Mouse (Mus musculus): ENCODE measurements around the gene Mx1. TPM values are rescaled to one million over a fixed set of nuclear protein-coding genes. Genes with fewer than 3 reads are reported as not detected.

Mx1 gene
- total RNA-seq (2014; rRNA removed) (0.05 and 0.38 TPM in 2 replicates), polyA plus RNA-seq (2015; fragmentation: Nextera tagmentation; extraction: Ambion mirVana) (0.05 and 0.15 TPM in 2 replicates)

GRCm38 (mm10) chr16:97462481-97463181, at the start of gene Mx1:
Gene Mx1 (minus strand): TSS chr16:97462907.
- H3K27ac ChIP-seq (ENCODE audit: low read depth, low read length), result no peak within 1 kb of the TSS
- no peak for TF ChIP-seq CTCF (IDR thresholded peaks at IDR 0.05)
- ATAC-seq (ENCODE audit: low FRiP score) (no peak), DNase-seq (ENCODE audit: low spot score) (no peak)
- H3K4me3 ChIP-seq (ENCODE audit: low read depth, low read length), result no peak within 1 kb of the TSS
- H3K27me3 ChIP-seq (ENCODE audit: insufficient read depth, low read length), result no peaks in the 10 kb centered on the region
- WGBS, result 24% methylated on average over 4 of the region's 4 CpGs
- H3K9ac ChIP-seq (replicated peaks; ENCODE audit: low read length, poor library complexity, severe bottlenecking), result no peak within 1 kb of the TSS
- no peak within 1 kb of the TSS for H3K4me2 ChIP-seq (ENCODE audit: low read depth, low read length, poor library complexity, severe bottlenecking)
- H3K36me3 ChIP-seq (ENCODE audit: insufficient read depth, low read length), result no peaks in the 10 kb centered on the region
- H3K9me3 ChIP-seq (ENCODE audit: low read length), result no peaks in the 10 kb centered on the region
- H3K4me1 ChIP-seq (ENCODE audit: insufficient read depth, low read length), result no peaks in the 10 kb centered on the region

- DNase-seq (ENCODE audit: low spot score) (no peak), ATAC-seq (ENCODE audit: low FRiP score) (no peak)
- H3K4me2 ChIP-seq (ENCODE audit: low read depth, low read length, poor library complexity, severe bottlenecking), result no peak overlapping the region
- no peak overlapping the region for H3K27ac ChIP-seq (ENCODE audit: low read depth, low read length)
- no peak overlapping the region for H3K9ac ChIP-seq (replicated peaks; ENCODE audit: low read length, poor library complexity, severe bottlenecking)
- TF ChIP-seq CTCF (IDR thresholded peaks at IDR 0.05), result no peak
- no peaks in the 10 kb centered on the region for H3K9me3 ChIP-seq (ENCODE audit: low read length)
- H3K4me3 ChIP-seq (ENCODE audit: low read depth, low read length), result no peak overlapping the region
- H3K27me3 ChIP-seq (ENCODE audit: insufficient read depth, low read length), result no peaks in the 10 kb centered on the region
- H3K36me3 ChIP-seq (ENCODE audit: insufficient read depth, low read length), result no peaks in the 10 kb centered on the region
- H3K4me1 ChIP-seq (ENCODE audit: insufficient read depth, low read length), result no peaks in the 10 kb centered on the region
- 90% methylated on average over 12 of the region's 12 CpGs for WGBS
Measured at GRCm38 (mm10) chr16:97512347-97512751, 49.6 kb upstream of the Mx1 start.

GRCm38 (mm10) chr16:97511495-97511894, 48.8 kb upstream of the Mx1 start:
- Histone ChIP-seq H3K9ac (replicated peaks; ENCODE audit: low read length, poor library complexity, severe bottlenecking) (no peak overlapping the region), H3K27me3 (ENCODE audit: insufficient read depth, low read length) (no peaks in the 10 kb centered on the region), H3K27ac (ENCODE audit: low read depth, low read length) (no peak overlapping the region), H3K36me3 (ENCODE audit: insufficient read depth, low read length) (no peaks in the 10 kb centered on the region), H3K9me3 (ENCODE audit: low read length) (no peaks in the 10 kb centered on the region), H3K4me1 (ENCODE audit: insufficient read depth, low read length) (no peaks in the 10 kb centered on the region), H3K4me2 (ENCODE audit: low read depth, low read length, poor library complexity, severe bottlenecking) (no peak overlapping the region), H3K4me3 (ENCODE audit: low read depth, low read length) (no peak overlapping the region)
- no peak for DNase-seq (ENCODE audit: low spot score)
- TF ChIP-seq CTCF (IDR thresholded peaks at IDR 0.05), result no peak
- no peak for ATAC-seq (ENCODE audit: low FRiP score)

- H3K4me1 ChIP-seq (ENCODE audit: insufficient read depth, low read length), result no peaks in the 10 kb centered on the region
- H3K4me2 ChIP-seq (ENCODE audit: low read depth, low read length, poor library complexity, severe bottlenecking), result no peak overlapping the region
- H3K9ac ChIP-seq (replicated peaks; ENCODE audit: low read length, poor library complexity, severe bottlenecking), result no peak overlapping the region
- WGBS, result 72% methylated on average over 5 of the region's 5 CpGs
- no peak overlapping the region for H3K4me3 ChIP-seq (ENCODE audit: low read depth, low read length)
- H3K27me3 ChIP-seq (ENCODE audit: insufficient read depth, low read length), result no peaks in the 10 kb centered on the region
- ATAC-seq (ENCODE audit: low FRiP score) (no peak), DNase-seq (ENCODE audit: low spot score) (no peak)
- no peaks in the 10 kb centered on the region for H3K36me3 ChIP-seq (ENCODE audit: insufficient read depth, low read length)
- H3K27ac ChIP-seq (ENCODE audit: low read depth, low read length), result no peak overlapping the region
- TF ChIP-seq CTCF (IDR thresholded peaks at IDR 0.05), result no peak
- no peaks in the 10 kb centered on the region for H3K9me3 ChIP-seq (ENCODE audit: low read length)
Measured at GRCm38 (mm10) chr16:97510849-97511248, 48.1 kb upstream of the Mx1 start.

GRCm38 (mm10) chr16:97507783-97508182, 45.1 kb upstream of the Mx1 start:
- H3K4me1 ChIP-seq (ENCODE audit: insufficient read depth, low read length), result no peaks in the 10 kb centered on the region
- H3K27me3 ChIP-seq (ENCODE audit: insufficient read depth, low read length), result no peaks in the 10 kb centered on the region
- TF ChIP-seq CTCF (IDR thresholded peaks at IDR 0.05), result no peak
- H3K4me2 ChIP-seq (ENCODE audit: low read depth, low read length, poor library complexity, severe bottlenecking), result no peak overlapping the region
- no peak overlapping the region for H3K27ac ChIP-seq (ENCODE audit: low read depth, low read length)
- DNase-seq (ENCODE audit: low spot score) (no peak), ATAC-seq (ENCODE audit: low FRiP score) (no peak)
- no peak overlapping the region for H3K4me3 ChIP-seq (ENCODE audit: low read depth, low read length)
- no peak overlapping the region for H3K9ac ChIP-seq (replicated peaks; ENCODE audit: low read length, poor library complexity, severe bottlenecking)
- no peaks in the 10 kb centered on the region for H3K9me3 ChIP-seq (ENCODE audit: low read length)
- H3K36me3 ChIP-seq (ENCODE audit: insufficient read depth, low read length), result no peaks in the 10 kb centered on the region

- WGBS, result 86% methylated on average over 3 of the region's 3 CpGs
- H3K27ac ChIP-seq (ENCODE audit: low read depth, low read length), result no peak overlapping the region
- H3K4me3 ChIP-seq (ENCODE audit: low read depth, low read length), result no peak overlapping the region
- no peak for TF ChIP-seq CTCF (IDR thresholded peaks at IDR 0.05)
- no peaks in the 10 kb centered on the region for H3K9me3 ChIP-seq (ENCODE audit: low read length)
- no peak overlapping the region for H3K9ac ChIP-seq (replicated peaks; ENCODE audit: low read length, poor library complexity, severe bottlenecking)
- no peak for ATAC-seq (ENCODE audit: low FRiP score)
- H3K4me1 ChIP-seq (ENCODE audit: insufficient read depth, low read length), result no peaks in the 10 kb centered on the region
- H3K27me3 ChIP-seq (ENCODE audit: insufficient read depth, low read length), result no peaks in the 10 kb centered on the region
- no peak overlapping the region for H3K4me2 ChIP-seq (ENCODE audit: low read depth, low read length, poor library complexity, severe bottlenecking)
- no peak for DNase-seq (ENCODE audit: low spot score)
- H3K36me3 ChIP-seq (ENCODE audit: insufficient read depth, low read length), result no peaks in the 10 kb centered on the region
Measured at GRCm38 (mm10) chr16:97504793-97505192, 42.1 kb upstream of the Mx1 start.

Measured in midbrain, postnatal 0 days (tissue).